18 mouse cellular contexts compared by ENCODE assay signal in the genomic region with DNA sequence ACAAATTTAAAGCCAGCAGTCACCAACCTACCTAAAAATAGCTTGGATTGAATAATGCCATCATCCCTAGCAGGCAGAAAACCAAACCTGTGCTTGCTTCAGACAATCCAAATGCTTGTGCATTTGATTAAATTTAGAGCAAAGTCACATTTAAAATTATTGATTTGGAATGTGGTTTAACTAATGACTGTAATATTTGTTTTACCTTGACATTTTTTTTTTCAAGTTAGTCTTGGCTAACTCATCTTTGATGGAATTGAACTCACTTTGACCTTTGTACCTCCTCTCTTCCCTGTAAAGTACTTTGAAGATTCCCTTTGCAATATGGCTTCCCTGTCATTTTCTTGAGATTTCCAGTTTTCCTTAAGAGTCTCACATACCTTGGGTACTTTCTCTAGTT.
DNase-seq lines count a peak whose midpoint lies in the region; ATAC-seq and TF ChIP-seq lines count a peak whose summit lies in the region.
"Had no signal": no experiment of that assay in that cellular context is flagged by ENCODE, and none has a peak within 500 bp of the region (broad histone marks: within the 10 kb centered on the region; RNA-seq: fewer than 3 reads in every experiment).

No protein-coding gene starts in this region.

- no peaks in the 10 kb centered on the region for H3K9me3 ChIP-seq in liver, embryonic 11.5 days (ENCODE audit: control insufficient read depth, low read length)

- H3K36me3 ChIP-seq in liver, adult 2 months (ENCODE audit: control insufficient read depth, insufficient read depth, low read length) = no peaks in the 10 kb centered on the region
- H3K36me3 ChIP-seq in liver, embryonic 11.5 days (ENCODE audit: control insufficient read depth, insufficient read depth, low read length) = no peaks in the 10 kb centered on the region
- H3K36me3 ChIP-seq: G1E had no signal

- no peak overlapping the region for H3K9ac ChIP-seq in liver, adult 2 months (ENCODE audit: low read depth, low read length)
- H3K9ac ChIP-seq in liver, embryonic 11.5 days (ENCODE audit: low read depth, low read length) = no peak overlapping the region

- no peak overlapping the region for H3K4me3 ChIP-seq in liver, adult 2 months (ENCODE audit: insufficient read depth, low read depth, low read length)
- no peak overlapping the region for H3K4me3 ChIP-seq in liver, embryonic 11.5 days (ENCODE audit: low read depth, low read length)

- H3K27me3 ChIP-seq in liver, adult 2 months (ENCODE audit: control insufficient read depth, insufficient read depth, low read length) = no peaks in the 10 kb centered on the region
- H3K27me3 ChIP-seq in liver, embryonic 11.5 days (replicated peaks; ENCODE audit: control insufficient read depth, insufficient read depth, low read length) = no peaks in the 10 kb centered on the region
- H3K27me3 ChIP-seq: CH12.LX had no signal

- no peak for TF ChIP-seq POLR2A in liver, adult 2 months (IDR thresholded peaks at IDR 0.05; ENCODE audit: extremely low read depth, insufficient read depth, low read length)

- TF ChIP-seq CTCF in liver, adult 2 months (IDR thresholded peaks at IDR 0.05; ENCODE audit: low read depth, low read length) = no peak

- no peaks in the 10 kb centered on the region for H3K79me2 ChIP-seq in liver, adult 2 months (ENCODE audit: control insufficient read depth, insufficient read depth, low read length)

- no peak for ATAC-seq in liver, embryonic 11.5 days (replicated peaks; ENCODE audit: low FRiP score)
- ATAC-seq: activated CD4-positive, CD25-positive, alpha-beta regulatory T cell, adult 4 months; CD4-positive, CD25-positive, alpha-beta regulatory T cell, adult 4 months; Patski had no signal

- H3K4me1 ChIP-seq in liver, adult 2 months (ENCODE audit: control insufficient read depth, insufficient read depth, low read length) = peaks cover 6% of the 10 kb centered on the region; the same call in 1 of the 2 replicates
- H3K4me1 ChIP-seq in liver, embryonic 11.5 days (replicated peaks; ENCODE audit: control insufficient read depth, insufficient read depth, low read length) = no peaks in the 10 kb centered on the region

- H3K4me2 ChIP-seq in liver, embryonic 11.5 days = no peak overlapping the region

- H3K27ac ChIP-seq in liver, adult 2 months (replicated peaks; ENCODE audit: insufficient read depth, low read depth, low read length) = no peak overlapping the region
- no peak overlapping the region for H3K27ac ChIP-seq in liver, embryonic 11.5 days (ENCODE audit: low read depth, low read length)

- DNase-seq in liver, adult 2 months (ENCODE audit: extremely low read depth, low read depth, low spot score) = peak; percentile 91
- DNase-seq in liver, embryonic 11.5 days (ENCODE audit: low spot score) = no peak
- DNase-seq: adrenal gland, adult 2 months; adrenal gland, adult 8-10 months; adrenal gland, postnatal 10 days; adrenal gland, postnatal 14 days; adrenal gland, postnatal 25 days; adrenal gland, postnatal 36 days; B cell, adult 2 months; cerebellum, adult 11 months; cerebellum, adult 11-12 months; cerebellum, adult 18-20 months; cerebellum, adult 2 months had no signal
